8 mouse cellular contexts compared by ENCODE assay signal in genomic region chr11:3293361-3293760, GRCm38 (mm10). TPM values are rescaled to one million over a fixed set of nuclear protein-coding genes. Genes with fewer than 3 reads are reported as not detected.
DNase-seq lines count a peak whose midpoint lies in the region; ATAC-seq lines count a peak whose summit lies in the region.

No protein-coding gene starts in this region.

- no peaks in the 10 kb centered on the region for H3K27me3 ChIP-seq in liver, embryonic 11.5 days (replicated peaks; ENCODE audit: control insufficient read depth, insufficient read depth, low read length)
- H3K27me3 ChIP-seq in embryonic facial prominence, embryonic 14.5 days (replicated peaks; ENCODE audit: control insufficient read depth, insufficient read depth, low read length): no peaks in the 10 kb centered on the region
- no peaks in the 10 kb centered on the region for H3K27me3 ChIP-seq in intestine, embryonic 16.5 days (replicated peaks; ENCODE audit: control insufficient read depth, insufficient read depth, low read length)
- H3K27me3 ChIP-seq in neural tube, embryonic 14.5 days (ENCODE audit: control insufficient read depth, insufficient read depth, low read length): no peaks in the 10 kb centered on the region

- DNase-seq in liver, embryonic 11.5 days (ENCODE audit: low spot score): no peak
- DNase-seq in liver: no peak
- no peak for DNase-seq in embryonic facial prominence, embryonic 14.5 days (ENCODE audit: low spot score)
- no peak for DNase-seq in natural killer cell, adult 2 months (ENCODE audit: low spot score in 2 of 2)
- DNase-seq in adrenal gland, adult 8-10 months: no peak
- no peak for DNase-seq in cerebellum, postnatal 25 days

- WGBS in liver, embryonic 11.5 days: 59% methylated on average over 4 of the region's 4 CpGs
- 23% methylated on average over 4 of the region's 4 CpGs for WGBS in embryonic facial prominence, embryonic 14.5 days
- 41% methylated on average over 4 of the region's 4 CpGs for WGBS in intestine, embryonic 16.5 days
- 10% methylated on average over 4 of the region's 4 CpGs for WGBS in neural tube, embryonic 14.5 days

- peaks cover 36% of the 10 kb centered on the region for H3K4me1 ChIP-seq in liver, embryonic 11.5 days (replicated peaks; ENCODE audit: control insufficient read depth, insufficient read depth, low read length)
- peaks cover 22% of the 10 kb centered on the region for H3K4me1 ChIP-seq in embryonic facial prominence, embryonic 14.5 days (ENCODE audit: control insufficient read depth, insufficient read depth, low read length)
- peaks cover 41% of the 10 kb centered on the region for H3K4me1 ChIP-seq in intestine, embryonic 16.5 days (ENCODE audit: control insufficient read depth, insufficient read depth, low read length)
- H3K4me1 ChIP-seq in neural tube, embryonic 14.5 days (ENCODE audit: control insufficient read depth, insufficient read depth, low read length): peaks cover 34% of the 10 kb centered on the region

- peak overlapping the region; percentile 93 for H3K4me3 ChIP-seq in liver, embryonic 11.5 days (ENCODE audit: low read depth, low read length)
- H3K4me3 ChIP-seq in embryonic facial prominence, embryonic 14.5 days (ENCODE audit: low read depth, low read length): peak overlapping the region; percentile 88
- H3K4me3 ChIP-seq in intestine, embryonic 16.5 days (ENCODE audit: low read length): peak overlapping the region; percentile 87
- peak overlapping the region; percentile 81 for H3K4me3 ChIP-seq in neural tube, embryonic 14.5 days (ENCODE audit: low read depth, low read length)

- ATAC-seq in liver, embryonic 11.5 days (replicated peaks; ENCODE audit: low FRiP score): no peak
- no peak for ATAC-seq in embryonic facial prominence, embryonic 14.5 days (ENCODE audit: low read depth)
- no peak for ATAC-seq in intestine, embryonic 16.5 days
- no peak for ATAC-seq in neural tube, embryonic 14.5 days (ENCODE audit: low read depth)

- no peaks in the 10 kb centered on the region; the same call in 1 of the 2 replicates for H3K9me3 ChIP-seq in liver, embryonic 11.5 days (ENCODE audit: control insufficient read depth, low read length)
- no peaks in the 10 kb centered on the region for H3K9me3 ChIP-seq in embryonic facial prominence, embryonic 14.5 days (ENCODE audit: control insufficient read depth, low read length)
- H3K9me3 ChIP-seq in intestine, embryonic 16.5 days (ENCODE audit: control insufficient read depth, low read length): no peaks in the 10 kb centered on the region
- no peaks in the 10 kb centered on the region for H3K9me3 ChIP-seq in neural tube, embryonic 14.5 days (ENCODE audit: control insufficient read depth, low read length)

- H3K27ac ChIP-seq in liver, embryonic 11.5 days (ENCODE audit: low read depth, low read length): peak overlapping the region; percentile 99
- peak overlapping the region; percentile 100 for H3K27ac ChIP-seq in embryonic facial prominence, embryonic 14.5 days (replicated peaks; ENCODE audit: low read depth, low read length)
- peak overlapping the region; percentile 100; the same call in 1 of the 2 replicates for H3K27ac ChIP-seq in intestine, embryonic 16.5 days (ENCODE audit: low read length)
- H3K27ac ChIP-seq in neural tube, embryonic 14.5 days (ENCODE audit: low read depth, low read length): peak overlapping the region; percentile 100

- peak overlapping the region; percentile 90 for H3K9ac ChIP-seq in liver, embryonic 11.5 days (ENCODE audit: low read depth, low read length)
- H3K9ac ChIP-seq in embryonic facial prominence, embryonic 14.5 days (ENCODE audit: low read depth, low read length): peak overlapping the region; percentile 97
- peak overlapping the region; percentile 99 for H3K9ac ChIP-seq in intestine, embryonic 16.5 days (ENCODE audit: low read depth, low read length)
- peak overlapping the region; percentile 97 for H3K9ac ChIP-seq in neural tube, embryonic 14.5 days (replicated peaks; ENCODE audit: low read depth, low read length)

- peaks cover 50% of the 10 kb centered on the region for H3K36me3 ChIP-seq in liver, embryonic 11.5 days (ENCODE audit: control insufficient read depth, insufficient read depth, low read length)
- peaks cover 55% of the 10 kb centered on the region for H3K36me3 ChIP-seq in embryonic facial prominence, embryonic 14.5 days (ENCODE audit: control insufficient read depth, insufficient read depth, low read length)
- H3K36me3 ChIP-seq in intestine, embryonic 16.5 days (ENCODE audit: control insufficient read depth, insufficient read depth, low read length): peaks cover 26% of the 10 kb centered on the region
- peaks cover 41% of the 10 kb centered on the region for H3K36me3 ChIP-seq in neural tube, embryonic 14.5 days (ENCODE audit: control insufficient read depth, insufficient read depth, low read length)

- peak overlapping the region; percentile 100 for H3K4me2 ChIP-seq in liver, embryonic 11.5 days
- peak overlapping the region; percentile 100 for H3K4me2 ChIP-seq in embryonic facial prominence, embryonic 14.5 days (ENCODE audit: low read depth, low read length)
- peak overlapping the region; percentile 98 for H3K4me2 ChIP-seq in intestine, embryonic 16.5 days (ENCODE audit: low read depth, low read length)
- peak overlapping the region; percentile 100 for H3K4me2 ChIP-seq in neural tube, embryonic 14.5 days (ENCODE audit: low read depth, low read length)

RNA-seq across cellular contexts. Expression of gene Patz1, which starts 4.7 kb away (rescaled TPM):
- polyA plus RNA-seq in liver, embryonic 11.5 days (2014; fragmentation: Nextera tagmentation; extraction: Ambion mirVana): 42.8 and 44.2 TPM in 2 replicates
- 35.3 and 41.0 TPM in 2 replicates for polyA plus RNA-seq in embryonic facial prominence, embryonic 14.5 days (2014; fragmentation: Nextera tagmentation; extraction: Ambion mirVana)
- 20.9 and 22.1 TPM in 2 replicates for polyA plus RNA-seq in intestine, embryonic 16.5 days (2015; fragmentation: Nextera tagmentation; extraction: Ambion mirVana)
- 42.8 and 55.0 TPM in 2 replicates for polyA plus RNA-seq in neural tube, embryonic 14.5 days (2014; fragmentation: Nextera tagmentation; extraction: Ambion mirVana)
- 10 to 100 TPM; 31.9 to 47.9 (median 40.5) TPM for total RNA-seq in adrenal gland, adult 8-10 months (2022)

RNA-seq across cellular contexts. Expression of gene Drg1, which starts 27.1 kb away (rescaled TPM):
- 249 and 261 TPM in 2 replicates for polyA plus RNA-seq in liver, embryonic 11.5 days (2014; fragmentation: Nextera tagmentation; extraction: Ambion mirVana)
- polyA plus RNA-seq in embryonic facial prominence, embryonic 14.5 days (2014; fragmentation: Nextera tagmentation; extraction: Ambion mirVana): 177 and 190 TPM in 2 replicates
- 179 and 194 TPM in 2 replicates for polyA plus RNA-seq in intestine, embryonic 16.5 days (2015; fragmentation: Nextera tagmentation; extraction: Ambion mirVana)
- polyA plus RNA-seq in neural tube, embryonic 14.5 days (2014; fragmentation: Nextera tagmentation; extraction: Ambion mirVana): 190 and 221 TPM in 2 replicates
- total RNA-seq in adrenal gland, adult 8-10 months (2022): 100 to 1,000 TPM; 104 to 111 (median 110) TPM

RNA-seq across cellular contexts. Expression of gene Pik3ip1, which starts 36.8 kb away (rescaled TPM):
- 3.5 and 3.8 TPM in 2 replicates for polyA plus RNA-seq in liver, embryonic 11.5 days (2014; fragmentation: Nextera tagmentation; extraction: Ambion mirVana)
- 14.4 and 16.2 TPM in 2 replicates for polyA plus RNA-seq in embryonic facial prominence, embryonic 14.5 days (2014; fragmentation: Nextera tagmentation; extraction: Ambion mirVana)
- 7.3 and 8.8 TPM in 2 replicates for polyA plus RNA-seq in intestine, embryonic 16.5 days (2015; fragmentation: Nextera tagmentation; extraction: Ambion mirVana)
- polyA plus RNA-seq in neural tube, embryonic 14.5 days (2014; fragmentation: Nextera tagmentation; extraction: Ambion mirVana): 24.2 and 29.4 TPM in 2 replicates
- 10 to 100 TPM; 17.2 to 28.2 (median 25.1) TPM for total RNA-seq in adrenal gland, adult 8-10 months (2022)
